Mouse (Mus musculus): Measurements from ENCODE around the gene Atf1. TPM values are rescaled to one million over a fixed set of nuclear protein-coding genes. Genes with fewer than 3 reads are reported as not detected.
"Not testable (repeated sequence)": the region's sequence is repeated elsewhere in the genome, so short reads cannot be mapped to it uniquely, and the experiment has no call there.

Gene Atf1
- polyA plus RNA-seq, 1 experiment from 2014 or later = 28.3 TPM

GRCm38 (mm10) chr15:100263246-100263905 is 35.8 kb downstream of the Atf1 start:
- Histone ChIP-seq H3K36me3 (ENCODE audit: insufficient read depth, low read length) (no peaks in the 10 kb centered on the region), H3K9ac (replicated peaks; ENCODE audit: low read depth) (no peak overlapping the region), H3K4me3 (ENCODE audit: low read depth, low read length) (no peak overlapping the region), H3K4me2 (replicated peaks; ENCODE audit: low read depth, low read length) (no peak overlapping the region), H3K27me3 (replicated peaks; ENCODE audit: insufficient read depth, low read length) (no peaks in the 10 kb centered on the region), H3K4me1 (ENCODE audit: insufficient read depth, low read depth, low read length) (no peaks in the 10 kb centered on the region), H3K27ac (ENCODE audit: low read length) (no peak overlapping the region), H3K9me3 (ENCODE audit: low read length) (no peaks in the 10 kb centered on the region)
- peak; percentile 35; the same call in 1 of the 2 replicates for ATAC-seq
- TF ChIP-seq CTCF (IDR thresholded peaks at IDR 0.05) (peak; percentile 60), EP300 (IDR thresholded peaks at IDR 0.05) (no peak)
- DNase-seq (ENCODE audit: low spot score) = peak; percentile 76
- WGBS = 27% methylated on average over 4 of the region's 4 CpGs

GRCm38 (mm10) chr15:100265586-100266325 is 38.1 kb downstream of the Atf1 start:
- Histone ChIP-seq H3K4me1 (ENCODE audit: insufficient read depth, low read depth, low read length) (no peaks in the 10 kb centered on the region), H3K4me3 (ENCODE audit: low read depth, low read length) (no peak overlapping the region), H3K4me2 (replicated peaks; ENCODE audit: low read depth, low read length) (no peak overlapping the region), H3K27ac (ENCODE audit: low read length) (no peak overlapping the region), H3K27me3 (replicated peaks; ENCODE audit: insufficient read depth, low read length) (no peaks in the 10 kb centered on the region), H3K9me3 (ENCODE audit: low read length) (no peaks in the 10 kb centered on the region), H3K9ac (replicated peaks; ENCODE audit: low read depth) (no peak overlapping the region), H3K36me3 (ENCODE audit: insufficient read depth, low read length) (no peaks in the 10 kb centered on the region)
- 81% methylated on average over 4 of the region's 5 CpGs for WGBS
- TF ChIP-seq EP300 (IDR thresholded peaks at IDR 0.05) (no peak), CTCF (IDR thresholded peaks at IDR 0.05) (no peak)
- ATAC-seq (no peak), DNase-seq (ENCODE audit: low spot score) (no peak)

- Histone ChIP-seq H3K4me3 (ENCODE audit: low read depth, low read length) (no peak overlapping the region), H3K4me2 (replicated peaks; ENCODE audit: low read depth, low read length) (no peak overlapping the region), H3K9ac (replicated peaks; ENCODE audit: low read depth) (no peak overlapping the region), H3K27ac (ENCODE audit: low read length) (no peak overlapping the region), H3K27me3 (replicated peaks; ENCODE audit: insufficient read depth, low read length) (no peaks in the 10 kb centered on the region), H3K9me3 (ENCODE audit: low read length) (no peaks in the 10 kb centered on the region), H3K4me1 (ENCODE audit: insufficient read depth, low read depth, low read length) (no peaks in the 10 kb centered on the region), H3K36me3 (ENCODE audit: insufficient read depth, low read length) (no peaks in the 10 kb centered on the region)
- WGBS = 71% methylated on average over 2 of the region's 2 CpGs
- ATAC-seq (no peak), DNase-seq (ENCODE audit: low spot score) (no peak)
- TF ChIP-seq CTCF (IDR thresholded peaks at IDR 0.05) (no peak), EP300 (IDR thresholded peaks at IDR 0.05) (no peak)
These were observed 41.3 kb downstream of the Atf1 start for GRCm38 (mm10) chr15:100268916-100269315.

GRCm38 (mm10) chr15:100269776-100270175 is 42.2 kb downstream of the Atf1 start:
- TF ChIP-seq CTCF (IDR thresholded peaks at IDR 0.05) = no peak
- no peak for TF ChIP-seq EP300 (IDR thresholded peaks at IDR 0.05)
- Histone ChIP-seq H3K36me3 (ENCODE audit: insufficient read depth, low read length) (no peaks in the 10 kb centered on the region), H3K9ac (replicated peaks; ENCODE audit: low read depth) (no peak overlapping the region), H3K4me3 (ENCODE audit: low read depth, low read length) (no peak overlapping the region), H3K4me1 (ENCODE audit: insufficient read depth, low read depth, low read length) (no peaks in the 10 kb centered on the region), H3K27ac (ENCODE audit: low read length) (no peak overlapping the region), H3K9me3 (ENCODE audit: low read length) (no peaks in the 10 kb centered on the region), H3K4me2 (replicated peaks; ENCODE audit: low read depth, low read length) (no peak overlapping the region), H3K27me3 (replicated peaks; ENCODE audit: insufficient read depth, low read length) (no peaks in the 10 kb centered on the region)
- ATAC-seq (no peak), DNase-seq (ENCODE audit: low spot score) (no peak)
- WGBS = 31% methylated on average over 9 of the region's 9 CpGs

- not testable (repeated sequence) for ATAC-seq; H3K36me3 ChIP-seq (ENCODE audit: insufficient read depth, low read length); H3K9ac ChIP-seq (replicated peaks; ENCODE audit: low read depth); H3K4me3 ChIP-seq (ENCODE audit: low read depth, low read length); H3K4me1 ChIP-seq (ENCODE audit: insufficient read depth, low read depth, low read length); H3K4me2 ChIP-seq (replicated peaks; ENCODE audit: low read depth, low read length); H3K27ac ChIP-seq (ENCODE audit: low read length); H3K27me3 ChIP-seq (replicated peaks; ENCODE audit: insufficient read depth, low read length); DNase-seq (ENCODE audit: low spot score); H3K9me3 ChIP-seq (ENCODE audit: low read length)
- WGBS = 39% methylated on average over 7 of the region's 7 CpGs
These were observed 43.0 kb downstream of the Atf1 start for GRCm38 (mm10) chr15:100270609-100271008.

GRCm38 (mm10) chr15:100271411-100271810 is 43.8 kb downstream of the Atf1 start:
- H3K27ac ChIP-seq (ENCODE audit: low read length) = no peak overlapping the region
- no peaks in the 10 kb centered on the region for H3K27me3 ChIP-seq (replicated peaks; ENCODE audit: insufficient read depth, low read length)
- 74% methylated on average over 14 of the region's 14 CpGs for WGBS
- no peak overlapping the region for H3K4me3 ChIP-seq (ENCODE audit: low read depth, low read length)
- H3K9me3 ChIP-seq (ENCODE audit: low read length) = no peaks in the 10 kb centered on the region
- no peak for ATAC-seq
- no peak for DNase-seq (ENCODE audit: low spot score)
- H3K4me1 ChIP-seq (ENCODE audit: insufficient read depth, low read depth, low read length) = no peaks in the 10 kb centered on the region
- H3K9ac ChIP-seq (replicated peaks; ENCODE audit: low read depth) = no peak overlapping the region
- no peak for TF ChIP-seq EP300 (IDR thresholded peaks at IDR 0.05)
- no peak for TF ChIP-seq CTCF (IDR thresholded peaks at IDR 0.05)
- H3K36me3 ChIP-seq (ENCODE audit: insufficient read depth, low read length) = no peaks in the 10 kb centered on the region
- H3K4me2 ChIP-seq (replicated peaks; ENCODE audit: low read depth, low read length) = no peak overlapping the region

- DNase-seq (ENCODE audit: low spot score); H3K4me1 ChIP-seq (ENCODE audit: insufficient read depth, low read depth, low read length): not testable (repeated sequence)
These were observed 46.2 kb downstream of the Atf1 start for GRCm38 (mm10) chr15:100273791-100274308.

More at GRCm38 (mm10) chr15:100273791-100274308, 46.2 kb downstream of the Atf1 start:
- not testable (repeated sequence) for ATAC-seq; H3K36me3 ChIP-seq (ENCODE audit: insufficient read depth, low read length); H3K4me3 ChIP-seq (ENCODE audit: low read depth, low read length); H3K27me3 ChIP-seq (replicated peaks; ENCODE audit: insufficient read depth, low read length); H3K9ac ChIP-seq (replicated peaks; ENCODE audit: low read depth); H3K4me2 ChIP-seq (replicated peaks; ENCODE audit: low read depth, low read length); H3K9me3 ChIP-seq (ENCODE audit: low read length); H3K27ac ChIP-seq (ENCODE audit: low read length)
- WGBS = 90% methylated on average over 4 of the region's 4 CpGs

Measured in lung, postnatal 0 days (tissue).